Mouse (Mus musculus): ENCODE results near the gene Hoxd9. TPM values are rescaled to one million over a fixed set of nuclear protein-coding genes. Genes with fewer than 3 reads are reported as not detected.
A peak's percentile ranks its signal among the peaks of the same experiment; 100 is the strongest.

The Hoxd9 gene
- total RNA-seq, 2 experiments from 2014 or later, result not detected

DNA sequence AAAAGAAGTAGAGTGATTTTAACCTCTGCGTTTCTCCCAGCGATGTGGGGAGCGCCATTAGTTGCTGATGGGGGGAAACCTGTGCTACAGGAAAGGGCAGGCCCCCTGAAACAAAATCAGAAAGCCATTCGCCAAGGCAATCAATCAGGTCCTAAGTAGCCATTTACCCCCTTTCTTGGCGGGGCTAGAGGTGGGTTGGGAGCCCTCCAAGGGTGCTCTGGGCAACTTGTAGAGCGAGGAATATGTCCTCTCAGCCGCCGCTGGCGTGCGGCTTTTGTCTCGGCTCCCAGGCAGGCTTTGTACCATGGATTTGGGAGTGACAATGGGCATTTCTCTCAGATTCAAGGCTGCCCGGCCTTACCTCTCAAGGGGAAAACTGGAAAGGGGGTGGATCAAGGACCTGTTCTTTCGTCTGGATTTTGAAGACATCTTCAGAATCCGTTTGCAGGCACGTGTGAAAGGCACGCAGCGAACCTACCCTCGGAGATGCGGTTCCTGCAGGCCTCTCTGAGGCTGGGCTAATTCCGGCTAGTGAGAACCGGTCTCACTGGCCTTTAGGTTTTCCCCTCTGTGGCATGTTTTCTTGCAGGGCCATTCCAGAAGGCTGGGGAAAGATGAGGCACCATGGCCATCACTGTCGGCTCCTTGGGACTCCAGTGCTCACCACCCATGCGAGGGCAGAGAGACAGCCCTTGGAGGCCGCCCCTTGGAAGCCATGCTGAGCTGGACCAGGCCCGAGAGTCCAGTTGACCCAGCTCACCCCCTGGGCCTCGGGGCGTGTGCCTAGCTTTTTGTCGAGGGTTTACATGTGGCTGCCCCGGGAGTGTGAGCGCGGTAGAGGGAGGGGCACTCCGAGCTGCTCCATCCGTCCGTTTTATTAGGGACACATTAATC is 838 bp upstream of the Hoxd9 start:
- DNase-seq (ENCODE audit: low spot score in 2 of 2), result no peak

DNA sequence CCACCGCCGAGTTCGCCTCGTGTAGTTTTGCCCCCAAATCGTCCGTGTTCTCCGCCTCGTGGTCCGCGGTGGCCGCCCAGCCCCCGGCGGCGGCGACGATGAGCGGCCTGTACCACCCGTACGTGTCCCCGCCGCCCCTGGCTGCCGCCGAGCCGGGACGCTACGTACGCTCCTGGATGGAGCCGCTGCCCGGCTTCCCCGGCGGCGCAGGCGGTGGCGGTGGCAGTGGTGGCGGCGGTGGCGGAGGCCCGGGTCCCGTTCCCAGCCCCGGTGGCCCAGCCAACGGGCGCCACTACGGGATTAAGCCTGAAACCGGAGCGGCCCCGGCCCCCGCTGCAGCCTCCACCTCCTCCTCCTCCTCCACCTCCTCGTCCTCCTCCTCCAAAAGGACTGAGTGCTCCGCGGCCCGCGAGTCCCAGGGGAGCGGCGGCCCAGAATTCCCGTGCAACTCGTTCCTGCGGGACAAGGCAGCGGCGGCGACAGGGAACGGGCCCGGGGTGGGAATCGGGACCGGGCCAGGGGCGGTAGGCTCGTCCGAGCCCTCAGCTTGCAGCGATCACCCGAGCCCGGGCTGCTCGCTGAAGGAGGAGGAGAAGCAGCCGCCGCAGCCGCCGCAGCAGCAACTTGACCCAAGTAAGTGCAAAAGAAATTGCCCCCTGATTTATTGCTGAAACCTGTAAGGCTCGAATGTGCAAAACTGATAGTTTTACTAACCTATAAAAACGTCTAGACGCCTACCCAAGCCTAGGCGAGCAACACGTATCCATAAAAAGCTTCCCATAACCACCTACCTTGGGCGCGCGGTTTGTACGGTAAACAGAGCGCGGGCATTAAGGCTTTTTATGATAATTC is 900 bp downstream of the Hoxd9 start:
- no peak for DNase-seq (ENCODE audit: low spot score in 2 of 2)

DNA sequence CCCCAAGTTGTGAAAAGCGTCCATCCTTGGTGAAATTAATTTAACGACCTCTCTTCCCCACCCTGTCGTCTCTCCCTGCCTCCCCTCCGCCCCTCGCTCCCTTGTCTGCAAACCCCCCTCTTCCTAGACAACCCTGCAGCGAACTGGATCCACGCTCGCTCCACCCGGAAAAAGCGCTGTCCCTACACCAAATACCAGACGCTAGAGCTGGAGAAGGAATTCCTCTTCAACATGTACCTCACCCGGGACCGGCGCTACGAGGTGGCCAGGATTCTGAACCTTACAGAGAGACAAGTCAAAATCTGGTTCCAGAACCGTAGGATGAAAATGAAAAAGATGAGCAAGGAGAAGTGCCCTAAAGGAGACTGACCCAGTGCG is 1.5 kb downstream of the Hoxd9 start:
- DNase-seq (ENCODE audit: low spot score in 2 of 2), result no peak

DNA sequence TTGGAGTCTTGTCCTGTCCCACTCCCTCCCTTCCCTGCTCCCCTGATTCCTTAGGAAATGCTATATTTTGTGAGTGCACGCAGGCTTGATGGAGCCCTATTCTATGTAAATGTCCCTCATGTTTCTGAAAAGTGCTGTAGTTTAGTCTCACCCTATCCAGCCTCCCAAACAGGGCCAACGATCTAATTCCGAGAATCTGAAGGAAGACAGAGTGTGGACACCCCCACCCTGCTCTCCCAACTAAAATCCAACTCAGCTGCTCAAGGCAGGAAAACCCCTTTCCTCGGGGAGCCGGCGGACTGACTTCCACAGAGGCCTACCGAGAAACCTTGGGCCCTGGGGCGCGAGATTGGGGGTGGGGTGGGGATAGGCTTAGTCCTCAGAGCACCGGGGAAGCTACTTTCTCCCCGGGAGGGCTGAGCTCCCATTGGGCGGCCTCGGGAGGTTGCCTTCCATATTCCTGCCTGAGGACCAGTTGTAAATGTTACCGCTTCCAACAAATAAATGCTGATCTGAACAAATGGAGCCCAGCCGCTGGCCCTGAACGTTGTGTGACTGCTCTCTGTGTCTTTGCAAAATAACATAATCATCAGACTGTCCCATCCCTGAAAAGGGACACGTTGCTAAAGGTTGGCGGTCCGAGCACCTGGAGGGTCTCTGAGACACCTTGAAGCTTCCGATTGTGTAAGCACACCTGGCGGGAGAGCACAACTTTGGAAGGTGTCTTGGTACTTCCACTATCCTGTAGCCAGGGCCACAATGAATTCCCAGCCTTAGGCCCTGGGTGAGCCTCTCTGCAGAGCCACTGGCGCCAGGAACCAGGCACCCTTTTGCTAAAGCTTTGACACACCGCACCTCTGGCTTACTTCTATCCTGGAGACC is 2.4 kb downstream of the Hoxd9 start:
- no peak for DNase-seq (ENCODE audit: low spot score in 2 of 2)

DNA sequence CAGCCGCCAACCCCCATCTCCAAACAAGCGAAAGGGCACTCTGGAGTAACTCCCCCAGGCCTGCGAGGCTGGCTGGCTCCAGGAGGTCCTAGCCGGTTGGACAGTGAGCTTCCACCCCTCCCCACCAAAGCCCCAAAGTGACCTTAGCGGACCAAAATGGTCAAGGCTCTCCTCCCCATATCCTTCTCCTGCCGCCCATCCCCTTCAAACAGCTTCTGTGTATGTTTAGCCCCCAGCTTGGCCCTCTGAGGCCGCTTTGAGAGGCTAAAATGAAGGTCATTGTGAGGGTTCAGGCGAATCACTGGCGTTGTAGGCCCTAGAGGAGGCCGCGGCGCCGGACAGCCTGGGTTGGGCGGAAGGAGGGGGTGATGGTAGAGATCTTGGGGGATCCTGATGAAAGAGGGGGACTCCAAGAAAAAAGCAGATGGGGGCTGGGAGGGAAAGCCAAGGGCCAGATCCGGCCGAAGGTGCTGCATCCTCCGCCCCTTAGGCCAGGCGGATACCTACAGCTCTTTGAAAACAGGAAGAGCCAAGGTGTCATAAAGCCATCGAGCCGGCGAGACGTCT is 3.1 kb downstream of the Hoxd9 start:
- DNase-seq (ENCODE audit: low spot score in 2 of 2), result no peak

DNA sequence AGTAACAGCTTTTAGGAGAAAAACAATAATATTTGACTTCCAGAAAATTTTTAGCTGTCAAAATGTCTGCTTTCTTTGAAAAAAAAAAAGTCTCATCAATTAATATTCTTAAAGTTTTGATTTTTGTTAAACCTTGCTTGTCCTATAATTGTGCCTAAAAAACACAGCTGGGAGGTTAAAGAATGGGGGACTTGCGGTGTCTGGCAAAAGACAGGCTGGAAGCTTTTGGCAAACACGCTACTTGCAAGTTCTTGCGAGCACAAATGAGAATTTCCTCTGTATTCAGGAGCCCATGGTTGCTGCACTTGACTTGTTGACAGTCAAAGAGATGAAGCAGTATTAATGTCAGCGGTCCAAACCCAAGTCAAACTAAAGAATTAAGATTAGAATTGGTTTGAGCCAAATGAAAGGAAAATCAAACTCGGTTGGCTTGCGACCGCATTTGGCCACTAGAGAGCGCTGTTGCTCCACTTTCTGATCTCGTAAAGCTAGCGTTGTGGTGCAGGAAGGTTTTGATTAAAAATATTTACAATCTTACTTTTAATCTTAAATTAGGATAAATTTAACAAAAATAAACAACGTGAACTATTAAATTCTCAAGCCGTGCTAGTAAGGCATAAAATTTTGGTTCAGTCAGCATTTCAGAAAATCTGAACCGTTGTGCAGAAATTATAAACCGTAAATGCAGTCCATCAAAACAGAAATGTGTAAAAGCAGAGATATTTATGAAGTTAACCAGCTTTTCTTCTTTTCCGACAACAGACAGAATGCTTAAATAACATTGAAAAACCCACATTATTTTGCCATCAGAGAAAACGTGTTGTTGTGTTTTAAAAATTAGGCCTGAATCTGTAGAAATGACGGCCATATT is 4.7 kb downstream of the Hoxd9 start:
- DNase-seq (ENCODE audit: low spot score in 2 of 2), result peak; percentile 74 to 84

DNA sequence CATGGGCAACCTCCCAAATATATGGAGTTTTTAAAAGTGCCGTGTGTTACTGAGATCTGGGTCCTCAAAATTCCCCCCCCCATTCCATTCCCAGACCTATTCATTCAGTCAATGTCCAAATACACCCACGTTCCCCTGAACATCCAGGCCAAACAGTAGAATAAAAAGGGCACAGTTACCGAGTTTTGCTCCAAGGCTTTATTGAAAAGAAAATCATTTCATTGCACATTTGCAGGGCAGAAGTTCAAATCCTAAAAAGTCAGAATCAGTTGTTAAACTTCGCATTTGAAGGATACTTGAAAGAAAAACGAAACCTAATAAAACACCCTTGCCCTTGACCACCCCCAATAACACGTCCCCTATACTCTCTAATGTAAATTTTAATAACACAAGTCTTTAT is 5.3 kb downstream of the Hoxd9 start:
- DNase-seq (ENCODE audit: low spot score in 2 of 2), result no peak

DNA sequence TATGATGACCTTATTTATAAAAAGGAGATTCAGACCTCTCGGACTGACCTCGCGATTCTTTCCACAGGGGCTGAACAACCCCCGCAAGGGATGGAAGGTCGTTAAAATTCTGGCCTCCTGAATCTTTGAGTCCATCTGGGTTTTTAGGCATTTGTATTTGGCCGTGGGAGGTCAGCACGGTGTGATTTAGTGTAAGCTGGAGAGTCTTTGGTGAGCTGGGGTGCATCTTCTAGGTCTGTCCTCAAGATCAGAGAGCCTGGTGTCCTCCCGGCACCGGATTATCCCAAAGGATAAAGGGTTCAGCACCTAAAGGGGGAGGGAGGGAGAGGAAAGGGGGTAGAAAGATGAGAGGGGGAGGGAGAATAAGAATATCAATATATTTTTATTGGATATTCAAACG is 5.8 kb downstream of the Hoxd9 start:
- no peak for DNase-seq (ENCODE audit: low spot score in 2 of 2)

DNA sequence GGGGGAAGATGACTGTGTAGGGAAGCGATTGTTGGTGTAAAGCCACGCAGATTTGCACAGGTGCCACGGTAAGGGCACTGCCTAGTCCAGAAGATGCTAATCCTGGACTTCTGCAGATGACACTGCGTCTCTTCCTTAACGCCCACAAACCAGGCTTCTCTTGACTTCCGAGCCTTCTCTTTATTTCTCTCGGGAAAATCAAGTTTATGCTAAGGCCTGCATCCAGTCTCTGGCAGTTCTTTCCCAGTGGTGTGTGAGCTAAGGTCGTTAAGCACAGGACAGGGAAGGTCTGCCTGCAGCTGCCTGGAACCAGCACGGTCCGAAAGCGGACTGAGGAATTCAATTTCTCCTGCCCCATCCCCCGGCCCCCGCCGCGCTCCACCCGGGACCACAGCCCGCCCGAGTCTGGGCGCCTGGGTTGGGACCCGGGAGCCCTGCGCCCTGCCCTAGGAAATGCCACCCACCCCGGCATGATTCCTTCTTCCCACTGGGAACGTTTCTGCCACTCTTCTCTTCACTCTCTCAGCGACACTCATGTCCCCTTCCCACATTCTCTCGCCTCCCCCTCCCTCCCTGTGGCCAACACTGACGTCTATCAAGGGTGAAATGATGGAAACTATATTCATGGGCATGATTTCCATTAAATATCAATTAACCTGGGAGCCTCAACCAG is 6.3 kb downstream of the Hoxd9 start:
- DNase-seq (ENCODE audit: low spot score in 2 of 2), result no peak

DNA sequence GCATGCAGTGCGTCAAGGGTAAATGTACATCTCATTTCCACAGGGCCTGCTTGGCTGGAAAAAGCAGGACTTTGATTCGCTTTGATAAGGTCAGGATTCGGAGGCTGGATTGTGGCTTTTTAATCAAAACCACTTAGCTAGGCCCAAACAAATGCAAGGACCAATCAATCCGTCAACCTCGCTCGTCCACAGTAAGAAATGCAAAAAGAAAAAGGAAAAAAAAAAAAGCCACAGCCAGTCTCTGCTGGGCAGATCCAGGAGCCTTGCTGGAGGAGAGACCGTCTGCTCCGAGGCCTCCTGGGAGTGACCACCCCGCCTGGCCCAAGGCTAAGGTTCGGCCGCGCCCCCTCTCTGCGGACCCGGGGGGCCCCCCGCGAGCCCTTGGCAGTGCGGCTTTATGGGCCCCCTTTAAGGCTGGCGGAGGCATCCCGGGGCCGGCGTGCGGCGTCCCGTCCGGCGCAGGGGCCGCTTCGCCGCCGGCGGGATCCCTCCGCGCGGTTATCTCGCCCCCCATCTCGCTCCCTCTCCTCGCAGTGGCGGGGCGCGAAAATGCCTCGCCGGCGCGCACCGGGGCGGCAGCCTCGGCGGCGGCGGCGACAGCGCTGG is 7.0 kb downstream of the Hoxd9 start, which contains the start of gene Hoxd8:
Hoxd8 (plus strand) TSS at position 223 of the 606 bp plus-strand sequence.
- no peak for DNase-seq (ENCODE audit: low spot score in 2 of 2)

DNA sequence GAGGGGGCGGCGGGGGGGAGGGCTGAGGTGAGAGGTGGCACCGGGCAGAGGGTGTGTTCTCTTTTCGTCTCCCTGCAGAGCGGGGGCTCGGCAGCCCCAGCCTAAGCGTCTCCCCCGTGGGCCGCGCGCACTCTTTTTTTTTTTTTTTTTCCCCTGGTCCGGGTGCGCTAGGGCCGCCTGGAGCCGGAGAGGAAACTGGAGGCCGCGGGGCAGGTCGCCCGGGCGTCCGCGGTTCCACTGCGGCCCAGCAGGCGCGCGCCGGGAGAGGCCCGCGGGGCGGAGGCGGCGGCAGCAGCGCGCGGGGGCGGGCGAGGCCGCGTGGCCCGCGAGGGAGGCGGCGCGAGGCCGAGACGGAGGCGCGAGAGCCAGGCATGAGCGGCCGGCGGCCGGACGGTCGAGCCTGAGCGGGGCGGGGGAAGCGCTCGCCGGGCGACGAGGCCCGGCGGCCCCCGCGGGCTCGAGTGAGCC is 7.5 kb downstream of the Hoxd9 start:
- no peak for DNase-seq (ENCODE audit: low spot score in 2 of 2)

DNA sequence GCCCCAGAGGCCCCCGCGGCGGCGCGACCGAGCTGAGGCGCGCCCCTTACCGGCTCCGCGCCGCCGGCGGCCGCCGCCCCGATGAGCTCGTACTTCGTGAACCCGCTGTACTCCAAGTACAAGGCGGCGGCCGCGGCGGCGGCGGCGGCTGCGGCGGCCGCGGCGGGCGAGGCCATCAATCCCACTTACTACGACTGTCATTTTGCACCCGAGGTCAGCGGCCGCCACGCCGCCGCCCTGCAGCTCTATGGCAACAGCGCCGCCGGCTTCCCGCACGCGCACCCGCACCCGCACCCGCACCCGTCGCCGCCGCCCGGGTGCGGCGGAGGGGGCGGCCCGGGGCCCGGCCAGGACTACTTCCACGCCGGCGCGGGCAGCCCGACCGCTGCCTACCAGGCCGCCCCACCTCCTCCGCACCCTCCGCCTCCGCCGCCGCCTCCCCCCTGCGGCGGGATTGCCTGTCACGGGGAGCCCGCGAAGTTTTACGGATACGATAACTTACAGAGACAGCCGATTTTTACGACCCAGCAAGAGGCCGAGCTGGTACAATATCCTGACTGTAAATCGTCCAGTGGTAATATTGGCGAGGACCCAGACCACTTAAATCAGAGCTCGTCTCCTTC is 8.1 kb downstream of the Hoxd9 start:
- DNase-seq (ENCODE audit: low spot score in 2 of 2), result no peak

DNA sequence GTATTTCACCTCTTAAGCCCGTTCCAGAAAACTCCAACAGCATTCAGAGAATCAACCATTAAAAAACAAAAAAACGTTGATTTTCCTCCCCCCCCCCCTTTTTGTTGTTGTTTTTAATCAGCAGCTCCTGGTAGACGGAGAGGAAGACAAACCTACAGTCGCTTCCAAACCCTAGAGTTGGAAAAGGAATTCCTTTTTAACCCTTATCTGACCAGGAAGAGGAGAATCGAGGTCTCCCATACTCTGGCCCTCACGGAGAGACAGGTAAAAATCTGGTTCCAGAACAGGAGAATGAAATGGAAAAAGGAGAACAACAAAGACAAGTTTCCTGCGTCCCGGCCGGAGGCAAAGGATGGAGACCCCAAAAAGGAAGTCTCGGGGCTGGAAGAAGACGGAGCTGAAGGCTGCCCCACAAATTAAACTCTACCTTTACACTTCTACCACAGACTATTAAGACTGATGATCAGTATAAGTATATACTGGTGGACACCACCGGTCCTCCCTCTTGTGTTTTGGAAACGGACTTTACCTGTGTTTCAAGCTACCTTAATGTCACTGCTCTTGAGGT is 8.9 kb downstream of the Hoxd9 start:
- DNase-seq (ENCODE audit: low spot score in 2 of 2), result no peak

DNA sequence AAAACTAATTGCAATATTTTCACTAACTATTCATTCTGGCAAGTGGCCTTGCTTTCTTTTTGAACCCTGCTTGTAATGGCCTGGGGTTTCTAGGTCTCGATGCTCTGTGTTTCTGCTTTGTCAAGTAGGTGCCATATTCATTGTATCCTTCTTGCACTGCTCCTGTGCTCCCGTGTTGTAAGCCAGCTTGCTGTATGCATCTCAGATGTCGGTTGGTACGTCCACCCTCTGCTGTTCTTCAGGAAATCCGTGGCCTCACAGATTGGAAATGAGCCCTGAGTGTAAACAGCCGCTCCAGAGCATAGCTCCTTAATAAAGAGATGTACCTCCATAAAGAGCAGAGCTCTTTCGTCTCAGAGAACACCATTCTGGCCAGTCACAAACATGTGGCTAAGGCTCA is 10.1 kb downstream of the Hoxd9 start:
- no peak for DNase-seq (ENCODE audit: low spot score in 2 of 2)

DNA sequence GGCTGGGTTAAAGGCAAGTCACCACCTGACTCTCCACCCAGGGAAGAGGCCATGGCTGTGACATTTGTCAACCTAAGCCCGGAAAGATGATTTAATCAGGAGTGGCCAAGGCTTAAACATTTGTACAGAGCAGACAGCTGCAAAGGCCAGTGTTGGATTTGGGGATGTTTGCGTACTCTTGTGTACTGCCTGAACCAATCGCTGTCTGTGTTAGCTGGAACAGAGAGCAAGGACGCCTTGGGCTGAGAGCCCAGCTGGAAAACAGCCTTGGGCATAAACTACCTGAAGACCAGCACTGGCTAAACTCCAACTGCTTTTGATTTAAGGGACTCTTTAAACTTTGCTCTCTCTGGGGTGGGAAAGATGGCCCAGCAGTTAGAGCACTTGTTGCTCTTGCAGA is 11.1 kb downstream of the Hoxd9 start:
- DNase-seq (ENCODE audit: low spot score in 2 of 2), result no peak

DNA sequence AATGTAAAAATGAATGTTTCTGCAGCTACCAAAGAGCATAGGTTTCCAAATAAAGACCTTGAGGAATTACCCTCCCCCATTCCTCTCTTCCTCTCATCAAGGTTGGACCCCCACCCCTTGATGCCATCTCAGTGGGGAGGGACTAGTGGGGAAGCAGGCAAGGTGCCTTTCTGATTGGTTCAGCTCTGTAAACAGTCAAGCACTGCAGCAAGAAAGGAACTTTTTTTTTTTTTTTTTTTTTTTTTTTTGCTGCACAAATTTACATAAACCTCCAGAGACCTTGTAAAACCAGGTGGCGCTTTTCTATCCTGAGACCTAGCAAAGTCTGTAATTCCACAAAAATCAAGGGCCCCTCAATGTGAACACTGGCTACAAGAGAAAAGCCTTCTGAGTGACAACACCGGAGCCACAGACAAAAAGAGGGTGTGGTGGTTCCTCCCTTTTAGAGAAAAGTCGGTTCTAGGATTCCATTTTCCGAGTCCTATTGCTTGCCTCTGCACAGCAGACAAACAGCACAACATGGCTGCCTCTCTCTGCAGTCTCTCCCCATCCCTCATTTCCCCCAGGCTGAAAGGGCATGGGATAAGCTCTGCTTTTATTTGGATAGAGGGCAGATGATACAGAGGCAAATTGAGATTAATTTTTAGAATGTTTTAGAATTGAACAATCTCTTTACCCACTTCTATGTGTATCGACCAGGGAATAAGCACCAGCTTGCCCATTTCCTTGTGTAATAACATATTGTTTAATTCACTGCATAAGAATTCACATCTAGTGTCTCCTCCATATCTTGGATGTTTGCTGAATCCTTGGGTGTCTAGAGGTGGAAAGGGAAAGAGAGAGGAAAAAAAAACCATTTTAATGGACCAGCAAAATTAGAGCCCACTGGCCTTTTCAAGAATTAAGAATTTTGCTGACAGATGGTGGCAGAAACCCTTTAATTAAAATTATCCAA is 12.2 kb downstream of the Hoxd9 start:
- DNase-seq (ENCODE audit: low spot score in 2 of 2), result no peak

Measured in left cerebral cortex, adult 18-20 months (tissue).